Mouse (Mus musculus): ENCODE measurements around the gene Thoc3.
A peak's percentile ranks its signal among the peaks of the same experiment; 100 is the strongest.

The Thoc3 gene

DNA sequence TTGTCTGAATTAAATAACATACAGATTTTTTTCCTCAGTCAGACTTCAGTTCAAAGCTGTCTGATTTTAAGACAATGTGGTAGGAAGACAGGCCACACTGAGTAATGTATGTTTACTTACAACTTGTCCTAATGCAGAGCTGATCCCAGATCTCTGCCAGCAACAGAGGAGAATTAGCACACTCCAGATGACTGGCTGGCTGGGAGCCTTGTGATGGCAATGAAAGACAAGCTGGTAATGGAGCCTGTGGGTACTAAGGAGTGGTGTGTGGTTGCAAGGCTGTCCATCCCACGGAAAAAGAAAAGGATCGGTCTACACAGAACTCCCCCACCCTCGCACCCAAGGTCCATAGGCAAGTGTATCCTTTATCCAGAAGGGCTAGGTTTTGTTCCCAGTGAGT, 25.0 kb downstream of the Thoc3 start:
- DNase-seq (ENCODE audit: low spot score), result no peak

DNA sequence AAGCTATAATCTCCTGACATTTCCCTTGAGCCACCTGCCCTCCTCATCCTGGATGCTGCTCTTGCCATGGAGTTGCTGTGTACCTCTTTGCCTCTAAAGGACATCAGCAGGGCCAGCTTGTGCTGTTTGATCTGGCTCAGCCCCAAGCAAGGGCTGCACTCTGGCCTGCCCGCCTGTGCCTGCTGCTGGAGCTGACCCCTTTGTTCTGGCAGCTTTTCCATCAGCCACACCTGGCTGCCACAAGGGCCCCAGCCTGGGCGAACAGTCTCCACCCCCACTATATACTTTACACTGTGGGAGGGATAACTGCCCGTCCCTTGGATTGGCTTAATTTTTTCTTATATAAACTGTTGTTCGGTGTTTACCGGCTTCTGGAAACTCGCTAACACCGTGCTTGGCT, 28.7 kb downstream of the Thoc3 start:
- no peak for DNase-seq (ENCODE audit: low spot score)

DNA sequence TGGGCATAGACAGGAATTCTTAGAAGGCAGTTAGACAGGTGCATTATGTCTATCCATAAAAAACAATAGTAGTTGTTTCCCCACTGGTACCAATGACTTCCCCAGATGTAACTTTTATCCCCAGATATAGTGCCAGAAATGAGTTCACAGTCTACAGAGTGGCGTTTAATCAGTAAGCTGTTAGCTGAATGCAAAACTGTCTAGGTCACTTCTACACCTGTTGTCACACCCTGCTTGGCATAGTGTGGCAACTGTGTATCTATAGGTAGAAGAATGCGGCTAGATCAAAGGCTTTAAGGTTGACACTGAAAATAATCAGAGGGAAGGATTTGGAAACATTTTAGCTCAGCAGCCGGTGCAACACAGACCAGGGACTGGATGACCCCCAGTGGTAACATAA, 29.8 kb downstream of the Thoc3 start:
- DNase-seq (ENCODE audit: low spot score), result no peak

DNA sequence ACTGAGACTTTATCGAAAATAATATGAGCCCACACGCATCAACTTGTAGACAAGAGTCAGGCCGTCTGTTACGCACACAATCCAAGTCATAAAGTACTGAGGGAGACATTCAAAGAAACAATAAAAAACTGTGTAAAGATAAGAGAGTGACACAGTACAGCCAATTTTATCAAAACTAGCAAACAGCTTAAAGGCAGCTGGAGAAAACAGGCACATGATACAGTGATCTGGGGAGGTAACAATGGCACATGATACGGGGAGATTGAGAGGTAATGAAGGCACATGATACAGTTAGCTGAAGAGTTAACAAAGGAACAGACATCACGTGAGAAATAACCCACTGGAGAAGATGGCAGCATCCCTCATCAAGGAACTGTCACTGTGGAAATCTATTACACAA, 31.6 kb downstream of the Thoc3 start:
- DNase-seq (ENCODE audit: low spot score), result no peak

DNA sequence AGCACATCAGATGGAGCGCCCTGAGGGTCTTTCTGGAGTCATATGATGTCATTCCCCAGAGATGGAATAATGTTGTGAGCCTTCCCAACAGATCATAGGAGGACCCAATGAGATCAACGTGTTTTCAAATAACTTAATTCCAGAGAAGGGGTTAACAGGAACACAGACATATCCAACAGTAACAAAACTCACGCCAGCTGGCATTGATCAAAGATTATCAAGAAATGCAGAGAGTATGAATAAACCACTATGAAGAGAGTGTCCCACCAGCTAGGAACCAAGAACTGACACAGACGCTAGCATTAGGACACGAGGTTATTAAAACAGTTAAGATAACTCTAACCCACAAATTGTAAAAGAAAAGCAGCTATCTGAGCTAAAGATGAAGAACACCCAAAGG, 32.0 kb downstream of the Thoc3 start:
- no peak for DNase-seq (ENCODE audit: low spot score)

DNA sequence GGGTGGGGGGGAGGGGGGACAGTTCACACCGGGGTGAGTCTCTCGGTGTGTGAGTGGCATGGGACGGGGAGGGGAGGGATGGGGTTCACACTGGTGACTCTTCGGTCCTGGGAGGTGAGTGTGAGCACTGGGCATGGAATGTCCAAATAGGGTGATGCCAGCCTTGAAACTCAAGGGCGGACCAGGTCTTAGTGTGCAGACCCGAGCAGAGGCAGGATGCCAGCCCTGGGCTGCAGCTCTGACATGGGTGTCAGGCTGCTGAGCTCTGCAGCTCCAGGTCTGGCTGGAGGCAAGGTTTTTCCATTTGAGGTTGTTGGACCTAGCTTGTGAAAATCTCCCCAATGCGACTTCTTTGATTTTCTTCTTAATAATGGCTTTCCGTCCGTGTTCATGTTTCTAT, 37.5 kb downstream of the Thoc3 start:
- no peak for DNase-seq (ENCODE audit: low spot score)

DNA sequence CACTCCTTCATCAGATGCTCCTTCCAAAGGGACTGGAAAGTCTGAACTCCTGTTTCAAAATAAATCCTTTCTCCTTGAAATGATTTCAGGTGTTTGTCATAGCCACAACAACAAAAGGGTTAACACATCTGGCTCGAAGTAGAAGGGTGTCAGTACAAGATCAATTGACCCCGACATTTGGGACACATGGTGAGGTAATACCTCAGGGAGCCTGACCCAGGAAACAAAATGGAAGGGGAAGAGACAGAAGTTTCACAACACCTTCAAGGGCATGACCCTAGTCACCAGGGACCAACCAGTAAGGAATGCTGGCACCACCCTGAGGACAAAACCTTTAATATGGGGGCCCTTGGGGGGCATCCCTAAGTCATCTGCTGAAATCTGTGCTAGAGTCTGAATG, 38.6 kb downstream of the Thoc3 start:
- no peak for DNase-seq (ENCODE audit: low spot score)

DNA sequence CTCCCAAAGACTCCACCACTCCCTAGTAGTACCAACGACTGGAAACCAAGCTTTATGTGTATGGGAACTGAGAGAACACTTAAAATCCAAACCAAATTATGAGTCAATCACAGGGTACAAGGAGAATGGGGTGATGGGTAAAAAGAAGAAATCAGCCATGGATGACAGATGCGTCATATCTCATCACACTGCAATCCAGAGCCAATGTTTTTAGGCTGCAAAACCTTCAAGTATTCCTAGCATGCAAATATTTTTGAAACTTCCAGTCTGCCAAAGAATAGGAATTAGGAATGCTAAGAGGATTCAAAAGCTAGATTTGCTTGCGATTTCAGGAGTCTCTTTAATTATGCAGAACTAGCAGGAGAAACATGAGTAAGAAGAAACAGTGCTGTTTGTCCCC, 39.9 kb downstream of the Thoc3 start:
- DNase-seq (ENCODE audit: low spot score), result no peak

DNA sequence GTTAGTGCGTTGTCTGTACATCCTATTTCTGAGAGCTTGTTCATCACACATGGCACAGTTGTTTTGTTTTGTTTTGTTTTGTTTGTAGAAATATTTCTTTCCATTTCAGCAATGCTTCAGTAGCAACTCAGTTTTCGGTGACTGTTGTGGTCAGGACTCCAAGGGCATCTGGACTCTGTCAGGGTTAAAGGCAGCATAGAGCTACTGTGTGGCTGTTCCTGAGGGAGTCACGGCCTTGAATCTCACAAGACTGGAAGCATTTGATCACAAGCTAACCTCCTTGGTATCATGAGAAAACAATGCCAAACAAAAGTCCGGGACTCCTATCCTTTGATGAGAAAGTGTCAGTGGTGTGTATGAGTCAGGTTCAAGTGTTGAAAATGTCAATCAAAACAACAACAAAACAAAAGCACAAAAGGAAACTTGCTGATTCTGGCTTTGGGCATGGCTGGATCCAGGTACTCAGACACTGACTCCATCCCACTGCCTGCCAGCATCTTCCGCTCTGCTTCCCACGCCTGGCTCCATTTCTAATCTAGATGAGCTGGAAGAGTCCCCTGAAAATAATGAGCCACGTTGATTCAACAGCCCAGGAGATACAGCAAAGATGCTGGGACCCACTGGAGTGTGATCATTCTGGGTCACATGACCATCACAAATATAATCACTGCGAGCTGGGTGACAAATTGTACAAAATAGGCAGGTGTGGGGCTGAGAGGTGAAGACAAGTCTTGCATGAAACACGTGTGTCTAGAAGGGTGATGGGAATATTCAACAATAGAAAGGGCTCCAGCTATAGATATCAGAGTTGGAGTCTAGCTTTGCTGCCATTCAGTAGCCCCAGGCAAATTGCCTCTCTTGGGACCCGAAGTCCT, 41.6 kb downstream of the Thoc3 start:
- peak; percentile 38 for DNase-seq (ENCODE audit: low spot score)

DNA sequence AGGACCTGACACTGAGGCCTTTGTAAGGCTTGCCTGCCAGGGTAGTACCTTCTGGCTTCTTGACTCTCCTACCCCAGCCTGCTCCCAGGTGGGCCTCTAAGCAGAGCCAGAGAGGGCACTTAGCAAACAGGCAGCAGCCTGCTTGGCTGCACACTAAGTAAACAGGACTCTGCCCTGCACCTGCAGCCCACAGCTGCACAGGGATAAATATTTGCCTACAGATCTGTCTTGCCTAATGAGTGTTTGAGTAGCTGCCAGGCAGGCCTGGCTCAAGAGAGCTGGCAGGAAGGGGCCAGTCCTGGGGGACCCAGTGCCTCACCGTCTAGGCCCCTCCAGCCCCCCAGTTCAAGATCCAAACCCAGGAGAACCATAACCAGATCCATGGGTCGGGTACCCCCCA, 43.4 kb downstream of the Thoc3 start:
- DNase-seq (ENCODE audit: low spot score), result peak; percentile 17

DNA sequence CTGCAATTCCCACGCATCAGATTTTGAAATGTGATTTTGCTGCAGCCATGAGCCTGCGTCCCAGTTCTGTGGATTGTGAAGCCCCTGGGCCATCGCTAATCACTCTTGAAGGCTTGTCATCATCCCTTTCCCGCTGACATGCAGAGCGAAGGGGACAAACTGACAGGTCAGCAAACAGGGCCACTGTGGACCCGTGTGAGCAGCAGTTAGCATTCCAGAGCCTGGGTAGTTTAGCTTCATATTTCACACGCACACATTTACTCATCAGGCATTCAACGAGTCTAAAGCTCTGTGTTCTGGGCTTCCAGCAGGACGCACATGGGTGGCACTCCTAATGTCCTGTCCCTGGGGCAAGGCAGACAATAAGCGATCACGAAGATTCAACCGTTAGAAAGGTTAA, 48.4 kb downstream of the Thoc3 start:
- no peak for DNase-seq (ENCODE audit: low spot score)

DNA sequence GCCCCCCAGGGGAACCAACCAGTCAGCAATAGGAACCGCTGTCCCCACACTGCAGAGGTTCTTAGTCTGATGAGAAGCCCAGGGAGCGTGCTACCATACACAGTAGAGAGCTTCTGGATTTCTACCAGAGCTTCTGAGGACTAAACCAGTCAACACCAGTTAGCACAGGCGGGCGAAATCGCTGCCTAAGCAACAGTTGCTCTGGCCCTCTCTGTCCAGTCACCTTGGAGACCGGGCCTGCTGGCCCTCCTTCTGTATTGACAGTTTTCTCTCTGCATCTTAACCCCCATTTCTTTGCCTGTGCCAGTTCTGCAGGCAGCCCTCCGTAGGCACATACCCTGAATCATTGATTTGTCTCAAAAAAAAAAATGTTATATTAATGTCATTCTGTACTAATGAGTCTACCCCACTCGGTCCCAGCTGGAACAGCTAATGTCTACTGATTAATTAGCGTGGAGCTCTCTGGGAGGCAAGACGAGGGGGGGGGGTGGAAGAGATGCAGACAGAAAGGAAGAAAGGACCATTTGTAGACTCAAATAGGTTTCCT, 49.8 kb downstream of the Thoc3 start:
- no peak for DNase-seq (ENCODE audit: low spot score)

DNA sequence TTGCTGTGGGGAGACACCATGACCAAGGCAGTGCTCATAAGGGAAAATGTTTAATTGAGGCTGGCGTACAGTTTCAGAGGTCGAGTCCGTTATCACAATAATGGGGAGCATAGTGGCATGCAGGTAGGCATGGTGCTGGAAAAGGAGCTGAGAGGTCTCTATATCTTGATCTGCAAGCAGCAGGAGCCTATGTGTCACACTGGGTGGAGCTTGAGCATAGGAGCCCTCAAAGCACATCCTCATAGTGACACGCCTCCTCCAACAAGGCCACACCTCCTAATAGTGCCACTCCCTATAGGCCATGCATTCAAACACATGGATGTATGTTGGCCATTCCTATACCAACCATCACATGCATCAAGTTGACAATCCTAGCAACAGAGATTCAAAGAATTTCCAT, 53.6 kb downstream of the Thoc3 start:
- no peak for DNase-seq (ENCODE audit: low spot score)

DNA sequence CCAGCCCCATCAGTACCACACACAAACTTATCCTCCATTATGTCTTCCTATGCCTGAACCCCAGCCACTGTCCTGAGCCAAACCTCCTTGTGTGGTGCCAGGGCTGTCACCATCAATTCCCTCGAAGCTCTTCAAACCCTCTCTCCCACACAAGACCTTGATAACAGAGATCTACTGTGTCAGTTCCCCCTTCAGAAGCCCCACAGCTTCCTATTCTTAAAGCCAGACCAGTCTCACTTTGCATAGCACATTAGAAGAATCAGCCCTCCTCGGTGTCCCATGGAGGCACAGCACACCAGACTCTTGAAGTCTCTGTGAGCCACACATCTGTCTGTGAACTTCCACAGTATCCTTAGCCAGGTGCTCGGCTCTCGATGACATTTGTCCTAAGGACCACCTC, 55.9 kb downstream of the Thoc3 start:
- DNase-seq (ENCODE audit: low spot score), result no peak

DNA sequence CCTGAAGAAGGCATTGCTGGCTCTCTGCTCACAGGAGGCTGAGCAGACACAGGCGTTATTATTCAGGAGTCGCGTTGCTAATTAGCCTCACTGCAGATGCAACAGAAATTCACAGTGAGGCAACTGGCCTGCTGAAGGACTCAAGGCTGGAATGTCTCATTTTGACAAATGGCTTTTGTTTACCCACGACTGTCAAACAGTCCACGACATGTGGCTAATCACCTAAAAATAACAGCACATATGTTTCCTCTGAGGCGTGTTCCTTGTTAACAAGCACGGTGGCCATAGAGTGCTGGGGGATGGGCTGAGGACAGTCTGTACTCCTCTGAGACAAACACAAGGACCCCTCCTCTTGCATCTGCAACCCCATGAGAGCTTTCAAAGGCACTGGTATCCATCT, 56.4 kb downstream of the Thoc3 start:
- no peak for DNase-seq (ENCODE audit: low spot score)

DNA sequence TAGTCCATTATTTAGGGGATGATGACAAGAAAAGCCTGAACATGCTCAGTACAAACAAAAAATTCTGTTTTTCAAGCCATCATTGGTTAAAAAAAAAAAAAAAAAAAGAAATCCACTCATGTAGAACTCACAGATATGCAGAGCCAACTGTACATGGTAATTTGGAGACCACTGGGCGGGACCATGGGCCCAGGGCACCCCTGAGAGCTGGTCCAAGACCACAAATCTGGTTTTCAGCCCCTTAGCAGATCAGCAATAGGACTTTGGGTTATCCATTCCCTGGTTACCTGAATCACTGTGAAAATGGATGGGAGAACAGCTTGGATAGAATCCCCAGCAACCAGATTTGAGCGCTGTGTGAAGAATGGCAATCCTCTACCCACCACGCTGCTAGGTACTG, 57.0 kb downstream of the Thoc3 start:
- DNase-seq (ENCODE audit: low spot score), result no peak

All from ovary, adult 18-20 months (tissue).